Mouse (Mus musculus) liver, embryonic 12.5 days (tissue): Measurements from ENCODE around the gene Suclg2. TPM values are rescaled to one million over a fixed set of nuclear protein-coding genes. Genes with fewer than 3 reads are reported as not detected.

Source experiments
- ATAC-seq: fragments of 200-750 bp; cut with Nextera tagmentation; 2 replicates; pipeline ENCODE4 v1.8.0; 2017; ENCODE audit warnings: moderate number of reproducible peaks, mild to moderate bottlenecking, moderate library complexity
- H3K27ac ChIP-seq: fragments of 300-500 bp; sonication (generic); 2 replicates; pipeline ENCODE4 v1.5.1; 2016; ENCODE audit warnings: mild to moderate bottlenecking
- H3K27me3 ChIP-seq: fragments of 300-500 bp; sonication (generic); replicated peaks from 2 replicates; pipeline ENCODE4 v1.6.1; 2016; ENCODE audit warnings: mild to moderate bottlenecking, moderate library complexity
- H3K36me3 ChIP-seq: fragments of 300-500 bp; sonication (generic); 2 replicates; pipeline ENCODE4 v1.6.1; 2016; ENCODE audit warnings: mild to moderate bottlenecking, moderate library complexity
- H3K4me1 ChIP-seq: fragments of 300-500 bp; sonication (generic); 2 replicates; pipeline ENCODE4 v1.6.1; 2016
- H3K4me2 ChIP-seq: fragments of 300-500 bp; sonication (generic); 2 replicates; pipeline ENCODE4 v1.6.1; 2016; ENCODE audit warnings: mild to moderate bottlenecking, moderate library complexity
- H3K4me3 ChIP-seq: fragments of 300-500 bp; sonication (generic); 2 replicates; pipeline ENCODE4 v1.5.1; 2016; ENCODE audit warnings: mild to moderate bottlenecking, moderate library complexity
- H3K9ac ChIP-seq: fragments of 300-500 bp; sonication (generic); 2 replicates; pipeline ENCODE4 v1.6.1; 2016; ENCODE audit warnings: mild to moderate bottlenecking, moderate library complexity
- H3K9me3 ChIP-seq: fragments of 300-500 bp; sonication (generic); replicated peaks from 2 replicates; pipeline ENCODE4 v1.6.1; 2016; ENCODE audit warnings: mild to moderate bottlenecking, moderate library complexity
- WGBS: fragments of 180-500 bp; shearing (Covaris S2); methylation state at CpG from one replicate; pipeline ENCODE4 v1.1.7; 2016; ENCODE audit not compliant: insufficient replicate concordance; 5-methylcytosine and 5-hydroxymethylcytosine counted together
- polyA plus RNA-seq: library from polyadenylated mRNA; unstranded; fragments of >200 nt; fragmentation: Nextera tagmentation; extraction: Ambion mirVana; gene quantifications from 2 replicates; pipeline ENCODE4 v1.2.1, GENCODE M21; 2016

Gene Suclg2
- polyA plus RNA-seq, 1 experiment from 2014 or later = 47.7 TPM

DNA sequence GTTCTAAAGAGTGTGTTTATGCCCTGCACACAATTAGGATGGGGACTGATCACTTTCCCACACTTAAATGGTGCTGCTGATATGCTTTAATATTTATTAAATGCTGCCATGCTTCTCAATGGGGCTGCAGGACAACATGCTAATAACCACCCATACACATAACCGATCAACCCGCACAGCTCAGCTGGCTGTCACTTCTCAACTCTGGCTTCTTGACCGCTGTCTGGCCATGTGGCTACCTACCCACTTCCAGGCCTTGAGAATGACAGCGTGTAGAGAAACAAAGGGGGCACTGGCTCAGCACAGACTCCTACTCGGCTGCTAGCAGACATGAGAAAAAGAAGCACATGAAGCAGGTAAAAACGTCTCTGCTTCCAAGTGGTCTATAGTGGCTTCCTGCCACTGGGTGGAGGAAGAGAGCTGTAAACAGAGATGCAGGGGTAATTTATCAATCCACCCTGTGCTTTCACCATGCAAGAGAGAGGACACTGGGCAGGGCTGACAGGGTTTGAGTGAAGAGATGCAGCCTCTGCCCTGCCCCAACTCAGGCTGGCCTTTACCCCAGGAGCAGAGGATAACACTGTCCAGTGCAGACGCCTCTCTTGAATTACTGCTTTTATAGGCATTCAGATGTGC is 234.3 kb downstream of the Suclg2 start:
- Histone ChIP-seq H3K9ac (no peak overlapping the region), H3K9me3 (0 out of 2 replicates have a peak, but pooled peaks cover 4% of the 10 kb centered on the region), H3K4me1 (peaks cover 7% of the 10 kb centered on the region; the same call in 1 of the 2 replicates), H3K36me3 (peaks cover 25% of the 10 kb centered on the region), H3K27me3 (no peaks in the 10 kb centered on the region), H3K4me3 (no peak overlapping the region), H3K27ac (no peak overlapping the region), H3K4me2 (no peak overlapping the region)
- 69% methylated on average over 7 of the region's 7 CpGs for WGBS
- ATAC-seq = no peak

DNA sequence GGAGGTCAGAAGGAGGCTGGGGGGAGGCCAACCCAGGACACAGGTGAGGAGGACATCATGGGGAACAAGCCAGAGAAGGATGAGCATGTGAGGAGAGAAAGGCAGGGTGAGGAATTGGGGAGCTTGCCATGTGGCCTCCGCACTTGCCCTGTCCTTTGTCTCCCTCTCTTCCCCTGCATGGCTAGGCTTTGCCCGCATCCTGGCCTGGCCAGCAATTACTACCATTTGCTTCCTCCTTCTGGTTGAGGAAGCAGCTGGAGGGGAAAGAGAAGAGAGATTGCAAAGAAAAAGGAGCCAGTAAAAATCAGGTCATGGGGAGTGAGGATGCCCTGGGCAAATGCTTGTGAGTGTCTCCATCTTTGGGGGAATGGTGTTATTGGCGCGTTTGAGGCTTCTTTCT is 234.9 kb downstream of the Suclg2 start:
- H3K9me3 ChIP-seq = 0 out of 2 replicates have a peak, but pooled peaks cover 4% of the 10 kb centered on the region
- H3K9ac ChIP-seq = no peak overlapping the region
- H3K27me3 ChIP-seq = no peaks in the 10 kb centered on the region
- no peak for ATAC-seq
- 74% methylated on average over 4 of the region's 4 CpGs for WGBS
- H3K4me3 ChIP-seq = no peak overlapping the region
- H3K4me2 ChIP-seq = no peak overlapping the region
- H3K27ac ChIP-seq = no peak overlapping the region
- peaks cover 25% of the 10 kb centered on the region for H3K36me3 ChIP-seq
- peaks cover 7% of the 10 kb centered on the region; the same call in 1 of the 2 replicates for H3K4me1 ChIP-seq

GRCm38 (mm10) chr6:95483127-95483526 is 235.5 kb downstream of the Suclg2 start:
- Histone ChIP-seq H3K27me3 (no peaks in the 10 kb centered on the region), H3K4me3 (no peak overlapping the region), H3K36me3 (peaks cover 25% of the 10 kb centered on the region), H3K4me2 (no peak overlapping the region), H3K4me1 (peaks cover 7% of the 10 kb centered on the region; the same call in 1 of the 2 replicates), H3K9ac (no peak overlapping the region), H3K27ac (no peak overlapping the region), H3K9me3 (0 out of 2 replicates have a peak, but pooled peaks cover 4% of the 10 kb centered on the region)
- ATAC-seq = no peak
- 75% methylated on average over 6 of the region's 6 CpGs for WGBS

DNA sequence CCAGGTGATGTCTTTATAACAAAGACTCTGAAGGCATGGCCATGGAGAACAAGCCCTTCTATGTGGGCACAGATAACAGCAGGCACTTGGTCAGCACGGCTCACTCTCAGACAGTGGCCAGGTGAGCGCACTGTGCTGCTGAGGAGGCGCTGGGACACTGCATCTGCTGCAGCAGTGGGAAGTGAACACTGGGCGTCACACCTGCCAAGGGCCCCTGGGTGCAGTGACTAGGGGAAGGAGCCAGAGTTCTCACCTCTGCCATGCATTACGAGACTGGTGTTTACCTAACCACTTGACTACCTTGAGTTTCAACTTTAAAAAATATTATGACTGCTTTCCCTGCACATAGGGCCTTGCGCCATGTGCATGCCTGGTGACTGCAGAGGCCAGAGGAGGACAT is 238.8 kb downstream of the Suclg2 start:
- H3K4me3 ChIP-seq = no peak overlapping the region

GRCm38 (mm10) chr6:95469521-95469920 is 249.1 kb downstream of the Suclg2 start:
- Histone ChIP-seq H3K9ac (no peak overlapping the region), H3K4me2 (no peak overlapping the region), H3K36me3 (no peaks in the 10 kb centered on the region), H3K27ac (no peak overlapping the region), H3K4me3 (no peak overlapping the region), H3K27me3 (no peaks in the 10 kb centered on the region), H3K4me1 (no peaks in the 10 kb centered on the region), H3K9me3 (no peaks in the 10 kb centered on the region)
- 59% methylated on average over 7 of the region's 7 CpGs for WGBS
- no peak for ATAC-seq

More for the DNA sequence above, 238.8 kb downstream of the Suclg2 start:
- Histone ChIP-seq H3K4me2 (no peak overlapping the region), H3K9ac (no peak overlapping the region), H3K27ac (no peak overlapping the region), H3K27me3 (no peaks in the 10 kb centered on the region), H3K4me1 (peaks cover 3% of the 10 kb centered on the region; the same call in 1 of the 2 replicates), H3K9me3 (0 out of 2 replicates have a peak, but pooled peaks cover 4% of the 10 kb centered on the region), H3K36me3 (peaks cover 30% of the 10 kb centered on the region)
- no peak for ATAC-seq
- WGBS = 86% methylated on average over 6 of the region's 6 CpGs

GRCm38 (mm10) chr6:95465322-95465721 is 253.3 kb downstream of the Suclg2 start:
- no peak for ATAC-seq
- Histone ChIP-seq H3K4me3 (no peak overlapping the region), H3K27me3 (no peaks in the 10 kb centered on the region), H3K4me1 (no peaks in the 10 kb centered on the region), H3K9ac (no peak overlapping the region), H3K9me3 (no peaks in the 10 kb centered on the region), H3K27ac (no peak overlapping the region), H3K36me3 (no peaks in the 10 kb centered on the region), H3K4me2 (no peak overlapping the region)
- WGBS = 57% methylated on average over 4 of the region's 4 CpGs

- Histone ChIP-seq H3K4me2 (no peak overlapping the region), H3K27ac (no peak overlapping the region), H3K9me3 (no peaks in the 10 kb centered on the region), H3K27me3 (no peaks in the 10 kb centered on the region), H3K36me3 (no peaks in the 10 kb centered on the region), H3K9ac (no peak overlapping the region), H3K4me3 (no peak overlapping the region), H3K4me1 (no peaks in the 10 kb centered on the region)
- ATAC-seq = no peak
- 67% methylated on average over 3 of the region's 3 CpGs for WGBS
Observed at GRCm38 (mm10) chr6:95459372-95459771, 259.2 kb downstream of the Suclg2 start.

DNA sequence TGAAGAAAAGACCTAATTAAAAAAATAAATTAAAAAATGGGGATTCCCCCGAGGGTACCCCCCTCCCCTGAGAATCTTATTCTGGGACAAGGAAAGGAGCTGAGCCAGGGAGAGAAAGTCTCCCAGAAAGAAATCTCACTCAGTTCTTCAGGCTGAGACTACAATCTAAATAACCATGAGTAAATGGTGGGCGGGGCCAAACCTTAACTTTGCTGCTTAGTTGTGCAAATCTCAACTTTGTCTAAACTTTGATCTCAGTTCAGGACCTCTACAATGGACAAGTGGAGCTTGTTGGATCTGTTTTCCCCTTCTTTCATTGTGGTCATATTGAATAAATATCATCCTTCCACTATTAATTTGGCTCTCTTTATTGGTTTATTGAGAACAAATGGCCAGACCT is 272.4 kb downstream of the Suclg2 start:
- ATAC-seq = no peak
- no peak overlapping the region for H3K4me2 ChIP-seq
- 53% methylated on average over 2 of the region's 2 CpGs for WGBS
- no peaks in the 10 kb centered on the region for H3K36me3 ChIP-seq
- H3K9ac ChIP-seq = no peak overlapping the region
- H3K4me3 ChIP-seq = no peak overlapping the region
- H3K4me1 ChIP-seq = no peaks in the 10 kb centered on the region
- no peaks in the 10 kb centered on the region for H3K27me3 ChIP-seq
- no peaks in the 10 kb centered on the region for H3K9me3 ChIP-seq
- H3K27ac ChIP-seq = no peak overlapping the region

- no peak overlapping the region for H3K27ac ChIP-seq
- no peak overlapping the region for H3K4me2 ChIP-seq
- no peaks in the 10 kb centered on the region for H3K36me3 ChIP-seq
- WGBS = 61% methylated on average over 4 of the region's 4 CpGs
- no peak for ATAC-seq
- no peaks in the 10 kb centered on the region for H3K4me1 ChIP-seq
- no peak overlapping the region for H3K4me3 ChIP-seq
- no peaks in the 10 kb centered on the region for H3K27me3 ChIP-seq
- no peak overlapping the region for H3K9ac ChIP-seq
- H3K9me3 ChIP-seq = no peaks in the 10 kb centered on the region
Observed at GRCm38 (mm10) chr6:95445036-95445435, 273.6 kb downstream of the Suclg2 start.
